Mouse (Mus musculus): Measurements from ENCODE around the gene Pnkd.

DNA sequence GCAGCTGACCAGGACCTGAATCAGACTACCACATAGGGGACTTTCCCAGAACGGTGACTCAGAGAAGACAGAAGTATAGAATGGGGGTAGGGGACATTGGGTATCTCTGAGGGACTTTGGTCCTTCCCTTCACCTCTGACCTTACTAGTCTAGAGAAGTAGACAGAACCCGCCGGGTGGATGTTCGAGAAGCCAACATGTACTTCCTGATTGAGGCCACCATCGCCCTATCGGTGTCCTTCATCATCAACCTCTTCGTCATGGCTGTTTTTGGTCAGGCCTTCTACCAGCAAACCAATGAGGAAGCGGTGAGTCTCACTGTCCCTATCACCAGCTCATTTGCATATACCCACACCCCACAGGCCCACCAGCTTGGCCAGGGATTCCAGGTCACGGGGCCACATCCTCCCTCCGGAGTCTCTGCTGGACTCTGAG lies 96.9 kb downstream of the Pnkd start:
- TF ChIP-seq CTCF (IDR thresholded peaks at IDR 0.05; ENCODE audit: control insufficient read depth, insufficient read depth, insufficient read length), result no peak
- TF ChIP-seq USF1 (IDR thresholded peaks at IDR 0.05; ENCODE audit: low read depth), result no peak

Data from C2C12 (cell line).